Mouse (Mus musculus): ENCODE measurements around the gene Bbc3. TPM values are rescaled to one million over a fixed set of nuclear protein-coding genes. Genes with fewer than 3 reads are reported as not detected.

Bbc3 gene
- total and polyA plus RNA-seq, 3 experiments = 2.9 to 9.3 TPM; not detected in 1

DNA sequence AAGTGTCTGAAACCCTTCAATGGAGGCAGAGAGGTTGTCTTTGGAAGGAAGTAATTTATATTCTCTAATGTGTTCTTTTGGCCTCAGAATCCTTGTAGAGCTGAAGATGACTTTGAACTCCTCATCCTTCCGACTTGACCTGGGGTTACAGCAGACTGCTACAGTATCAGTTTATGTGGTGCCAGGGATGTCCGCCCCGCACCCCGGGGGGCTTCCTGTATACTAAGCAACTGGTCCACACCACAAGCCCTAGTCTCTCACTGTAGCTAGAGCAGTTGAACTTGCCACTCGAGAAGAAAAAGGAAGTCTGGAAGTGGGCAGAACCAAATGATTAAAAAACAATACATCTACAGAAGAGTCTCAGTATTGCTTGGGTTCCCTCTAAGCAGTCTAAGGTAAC, 44.4 kb upstream of the Bbc3 start:
- DNase-seq (ENCODE audit: low read depth, low spot score) = peak; percentile 65
- Histone ChIP-seq H3K4me3 (ENCODE audit: control insufficient read depth in 1 of 2, insufficient read depth in 1 of 2, low read depth in 2 of 2, low read length in 2 of 2) (peak overlapping the region; percentile 9 to 15; a peak in 1 of 4 replicates), H3K27me3 (ENCODE audit: control insufficient read depth in 1 of 2, insufficient read depth in 2 of 2, low read length in 2 of 2) (no peaks in the 10 kb centered on the region), H3K36me3 (ENCODE audit: control insufficient read depth in 1 of 2, insufficient read depth in 2 of 2, low read length in 2 of 2) (peaks cover 0 to 10% of the 10 kb centered on the region in 2 experiments; a peak in 2 of 4 replicates), H3K9me3 (replicated peaks; ENCODE audit: insufficient read depth, low read length) (no peaks in the 10 kb centered on the region), H3K4me1 (ENCODE audit: control insufficient read depth in 1 of 2, insufficient read depth in 2 of 2, low read length in 2 of 2) (peaks cover 2 to 12% of the 10 kb centered on the region in 2 experiments; a peak in 3 of 4 replicates), H3K79me2 (ENCODE audit: control insufficient read depth, insufficient read depth, low read length, poor library complexity) (no peaks in the 10 kb centered on the region), H3K9ac (ENCODE audit: control insufficient read depth, low read depth, low read length, poor library complexity, severe bottlenecking) (peak overlapping the region; percentile 36), H3K27ac (ENCODE audit: control insufficient read depth, low read depth, low read length) (peak overlapping the region; percentile 31; the same call in 1 of the 2 replicates)
- TF ChIP-seq ZMIZ1 (IDR thresholded peaks at IDR 0.05; ENCODE audit: low read depth, low read length) = no peak
- TF ChIP-seq BHLHE40 (IDR thresholded peaks at IDR 0.05; ENCODE audit: borderline replicate concordance, low read depth, low read length) = no peak
- TF ChIP-seq MAZ (IDR thresholded peaks at IDR 0.05; ENCODE audit: low read depth, low read length) = no peak
- no peak for TF ChIP-seq RAD21 (IDR thresholded peaks at IDR 0.05; ENCODE audit: low read depth, low read length)
- no peak for TF ChIP-seq TAL1 (IDR thresholded peaks at IDR 0.05; ENCODE audit: low read length)
- TF ChIP-seq USF1 (IDR thresholded peaks at IDR 0.05; ENCODE audit: low read depth, low read length) = no peak
- no peak for TF ChIP-seq MYC (IDR thresholded peaks at IDR 0.05; ENCODE audit: low read depth, low read length)
- TF ChIP-seq E2F4 (IDR thresholded peaks at IDR 0.05; ENCODE audit: borderline replicate concordance, low read depth, low read length) = no peak
- no peak for TF ChIP-seq UBTF (IDR thresholded peaks at IDR 0.05; ENCODE audit: borderline replicate concordance, insufficient read depth, low read depth, low read length)
- no peak for TF ChIP-seq GATA1 (IDR thresholded peaks at IDR 0.05; ENCODE audit: low read depth, low read length)
- TF ChIP-seq MXI1 (IDR thresholded peaks at IDR 0.05; ENCODE audit: low read depth, low read length) = no peak
- no peak for TF ChIP-seq HCFC1 (IDR thresholded peaks at IDR 0.05; ENCODE audit: low read depth, low read length)
- no peak for TF ChIP-seq ZC3H11A (IDR thresholded peaks at IDR 0.05; ENCODE audit: low read depth, low read length)
- TF ChIP-seq NELFE (IDR thresholded peaks at IDR 0.05; ENCODE audit: low read depth, low read length) = no peak
- no peak for TF ChIP-seq JUND (IDR thresholded peaks at IDR 0.05; ENCODE audit: low read depth, low read length)
- TF ChIP-seq GABPA (IDR thresholded peaks at IDR 0.05; ENCODE audit: low read depth, low read length) = no peak
- TF ChIP-seq POLR2AphosphoS2 (IDR thresholded peaks at IDR 0.05; ENCODE audit: low read length) = no peak

GRCm38 (mm10) chr7:16265856-16266255, 42.3 kb upstream of the Bbc3 start:
- TF ChIP-seq ZKSCAN1 (IDR thresholded peaks at IDR 0.05; ENCODE audit: low read depth, low read length) = no peak
- DNase-seq (ENCODE audit: low read depth, low spot score) = no peak
- peaks cover 2 to 12% of the 10 kb centered on the region in 2 experiments; a peak in 3 of 4 replicates for H3K4me1 ChIP-seq (ENCODE audit: control insufficient read depth in 1 of 2, insufficient read depth in 2 of 2, low read length in 2 of 2)
- H3K9ac ChIP-seq (ENCODE audit: control insufficient read depth, low read depth, low read length, poor library complexity, severe bottlenecking) = no peak overlapping the region
- H3K36me3 ChIP-seq (ENCODE audit: control insufficient read depth in 1 of 2, insufficient read depth in 2 of 2, low read length in 2 of 2) = peaks cover 0 to 10% of the 10 kb centered on the region in 2 experiments; a peak in 2 of 4 replicates
- H3K27me3 ChIP-seq (ENCODE audit: control insufficient read depth in 1 of 2, insufficient read depth in 2 of 2, low read length in 2 of 2) = no peaks in the 10 kb centered on the region
- H3K79me2 ChIP-seq (ENCODE audit: control insufficient read depth, insufficient read depth, low read length, poor library complexity) = no peaks in the 10 kb centered on the region
- no peak overlapping the region for H3K27ac ChIP-seq (ENCODE audit: control insufficient read depth, low read depth, low read length)
- H3K9me3 ChIP-seq (replicated peaks; ENCODE audit: insufficient read depth, low read length) = no peaks in the 10 kb centered on the region
- no peak overlapping the region for H3K4me3 ChIP-seq (ENCODE audit: control insufficient read depth in 1 of 2, insufficient read depth in 1 of 2, low read depth in 2 of 2, low read length in 2 of 2)
